Comparison of ENCODE assay signal across 18 mouse cellular contexts in the genomic region with DNA sequence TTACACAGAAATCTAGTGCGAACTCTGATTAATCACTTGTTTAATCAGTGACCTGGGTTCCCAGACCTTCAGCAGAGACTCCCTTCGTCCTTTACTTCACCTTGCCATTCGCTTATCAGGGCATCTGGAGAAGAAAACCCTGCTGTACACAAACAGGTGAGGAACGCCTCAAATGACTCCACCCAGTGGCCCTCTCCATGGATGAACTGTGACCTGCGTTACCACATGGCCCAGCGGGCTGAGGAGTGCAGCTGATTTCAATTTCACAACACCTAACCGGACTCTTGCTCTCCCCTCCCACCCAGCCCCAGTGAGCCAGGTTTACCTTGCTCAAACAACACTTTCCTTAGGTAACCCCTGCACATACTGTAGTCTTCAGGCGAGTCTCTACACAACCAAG. TPM values are rescaled to one million over a fixed set of nuclear protein-coding genes. Genes with fewer than 3 reads are reported as not detected.
A peak's percentile ranks its signal among the peaks of the same experiment; 100 is the strongest.
DNase-seq lines count a peak whose midpoint lies in the region; ATAC-seq and TF ChIP-seq lines count a peak whose summit lies in the region.
"Had no signal": no experiment of that assay in that cellular context is flagged by ENCODE, and none has a peak within 500 bp of the region (broad histone marks: within the 10 kb centered on the region; RNA-seq: fewer than 3 reads in every experiment).

No protein-coding gene starts in this region.

- H3K9me3 ChIP-seq in forebrain, embryonic 11.5 days (ENCODE audit: control insufficient read depth, low read length) = no peaks in the 10 kb centered on the region
- H3K9me3 ChIP-seq in forebrain, postnatal 0 days (ENCODE audit: low read length) = no peaks in the 10 kb centered on the region
- H3K9me3 ChIP-seq in intestine, embryonic 16.5 days (ENCODE audit: control insufficient read depth, low read length) = no peaks in the 10 kb centered on the region
- H3K9me3 ChIP-seq: hindbrain, embryonic 12.5 days; midbrain, embryonic 12.5 days; neural tube, embryonic 15.5 days had no signal

- H3K27ac ChIP-seq in forebrain, embryonic 11.5 days (ENCODE audit: low read depth, low read length) = no peak overlapping the region
- no peak overlapping the region for H3K27ac ChIP-seq in forebrain, postnatal 0 days (ENCODE audit: low read depth, low read length)
- H3K27ac ChIP-seq in intestine, embryonic 16.5 days (ENCODE audit: low read length) = no peak overlapping the region
- H3K27ac ChIP-seq in liver, adult 2 months (replicated peaks; ENCODE audit: insufficient read depth, low read depth, low read length) = peak overlapping the region; percentile 80
- peak overlapping the region; percentile 74 for H3K27ac ChIP-seq in small intestine, adult 2 months (ENCODE audit: insufficient read depth, low read depth, low read length)
- H3K27ac ChIP-seq: hindbrain, embryonic 12.5 days; midbrain, embryonic 12.5 days; neural tube, embryonic 15.5 days had no signal

- no peaks in the 10 kb centered on the region for H3K27me3 ChIP-seq in forebrain, embryonic 11.5 days (ENCODE audit: control insufficient read depth, insufficient read depth, low read length)
- H3K27me3 ChIP-seq in forebrain, postnatal 0 days (ENCODE audit: insufficient read depth, low read length) = no peaks in the 10 kb centered on the region
- H3K27me3 ChIP-seq in intestine, embryonic 16.5 days (replicated peaks; ENCODE audit: control insufficient read depth, insufficient read depth, low read length) = no peaks in the 10 kb centered on the region
- no peaks in the 10 kb centered on the region for H3K27me3 ChIP-seq in liver, adult 2 months (ENCODE audit: control insufficient read depth, insufficient read depth, low read length)
- no peaks in the 10 kb centered on the region for H3K27me3 ChIP-seq in small intestine, adult 2 months (ENCODE audit: control insufficient read depth, insufficient read depth, low read length)
- H3K27me3 ChIP-seq: hindbrain, embryonic 12.5 days; midbrain, embryonic 12.5 days; neural tube, embryonic 15.5 days had no signal

- TF ChIP-seq POLR2A in liver, adult 2 months (IDR thresholded peaks at IDR 0.05; ENCODE audit: extremely low read depth, insufficient read depth, low read length) = no peak
- no peak for TF ChIP-seq POLR2A in small intestine, adult 2 months (IDR thresholded peaks at IDR 0.05; ENCODE audit: low read depth, low read length)

- DNase-seq in forebrain, embryonic 11.5 days (ENCODE audit: low spot score) = peak; percentile 33
- DNase-seq in forebrain, postnatal 0 days = no peak
- peak; percentile 97 for DNase-seq in liver, adult 2 months (ENCODE audit: extremely low read depth, low read depth, low spot score)
- DNase-seq in layer of hippocampus, postnatal 25 days (ENCODE audit: extremely low spot score in 1 of 2, low spot score in 1 of 2) = no peak
- DNase-seq in right cerebral cortex, postnatal 10 days (ENCODE audit: low spot score in 2 of 2) = no peak
- no peak for DNase-seq in lung, postnatal 14 days
- DNase-seq: adrenal gland, adult 2 months; cerebellum, adult 9-11 months; gastrocnemius, postnatal 14 days; layer of hippocampus, adult 9-11 months; thymus, adult 18-20 months had no signal

- H3K4me3 ChIP-seq in forebrain, embryonic 11.5 days (ENCODE audit: low read depth, low read length) = no peak overlapping the region
- no peak overlapping the region for H3K4me3 ChIP-seq in forebrain, postnatal 0 days (ENCODE audit: low read depth, low read length)
- no peak overlapping the region for H3K4me3 ChIP-seq in intestine, embryonic 16.5 days (ENCODE audit: low read length)
- peak overlapping the region; percentile 8; the same call in 1 of the 2 replicates for H3K4me3 ChIP-seq in liver, adult 2 months (ENCODE audit: insufficient read depth, low read depth, low read length)
- no peak overlapping the region for H3K4me3 ChIP-seq in small intestine, adult 2 months (ENCODE audit: low read depth, low read length)
- H3K4me3 ChIP-seq: hindbrain, embryonic 12.5 days; midbrain, embryonic 12.5 days; myocyte; neural tube, embryonic 15.5 days had no signal

- no peak for TF ChIP-seq CTCF in forebrain, postnatal 0 days (IDR thresholded peaks at IDR 0.05; ENCODE audit: low read depth)
- TF ChIP-seq CTCF in liver, adult 2 months (IDR thresholded peaks at IDR 0.05; ENCODE audit: low read depth, low read length) = no peak
- no peak for TF ChIP-seq CTCF in small intestine, adult 2 months (IDR thresholded peaks at IDR 0.05; ENCODE audit: extremely low read depth, insufficient read length, insufficient replicate concordance, low read depth, low read length)

- no peak for ATAC-seq in forebrain, embryonic 11.5 days (replicated peaks; ENCODE audit: low FRiP score)
- ATAC-seq in forebrain, postnatal 0 days = no peak
- ATAC-seq in intestine, embryonic 16.5 days = peak; percentile 83
- ATAC-seq: CD4-positive, CD25-positive, alpha-beta regulatory T cell, adult 4 months had no signal

- 96% methylated on average over 8 of the region's 8 CpGs for WGBS in forebrain, embryonic 11.5 days
- WGBS in forebrain, postnatal 0 days = 98% methylated on average over 8 of the region's 8 CpGs
- 75% methylated on average over 8 of the region's 8 CpGs for WGBS in intestine, embryonic 16.5 days
- WGBS in liver, adult 2 months = 29% methylated on average over 8 of the region's 8 CpGs
- 52% methylated on average over 8 of the region's 8 CpGs for WGBS in small intestine, adult 2 months

- peaks cover 3% of the 10 kb centered on the region; the same call in 1 of the 2 replicates for H3K79me2 ChIP-seq in liver, adult 2 months (ENCODE audit: control insufficient read depth, insufficient read depth, low read length)

- H3K4me2 ChIP-seq in forebrain, embryonic 11.5 days (ENCODE audit: low read depth, low read length, severe bottlenecking) = no peak overlapping the region
- no peak overlapping the region for H3K4me2 ChIP-seq in forebrain, postnatal 0 days (ENCODE audit: low read depth)
- no peak overlapping the region for H3K4me2 ChIP-seq in intestine, embryonic 16.5 days (ENCODE audit: low read depth, low read length)
- H3K4me2 ChIP-seq: hindbrain, embryonic 12.5 days; midbrain, embryonic 12.5 days; neural tube, embryonic 15.5 days had no signal

- peaks cover 2% of the 10 kb centered on the region; the same call in 1 of the 2 replicates for H3K36me3 ChIP-seq in forebrain, embryonic 11.5 days (ENCODE audit: control insufficient read depth, insufficient read depth, low read length)
- peaks cover 25% of the 10 kb centered on the region for H3K36me3 ChIP-seq in forebrain, postnatal 0 days (ENCODE audit: insufficient read depth)
- H3K36me3 ChIP-seq in intestine, embryonic 16.5 days (ENCODE audit: control insufficient read depth, insufficient read depth, low read length) = peaks cover 15% of the 10 kb centered on the region
- peaks cover 31% of the 10 kb centered on the region for H3K36me3 ChIP-seq in liver, adult 2 months (ENCODE audit: control insufficient read depth, insufficient read depth, low read length)
- H3K36me3 ChIP-seq in small intestine, adult 2 months (ENCODE audit: control insufficient read depth, insufficient read depth, low read length) = peaks cover 34% of the 10 kb centered on the region

- H3K9ac ChIP-seq in forebrain, embryonic 11.5 days (ENCODE audit: low read length) = no peak overlapping the region
- H3K9ac ChIP-seq in forebrain, postnatal 0 days = no peak overlapping the region
- no peak overlapping the region for H3K9ac ChIP-seq in intestine, embryonic 16.5 days (ENCODE audit: low read depth, low read length)
- H3K9ac ChIP-seq in liver, adult 2 months (ENCODE audit: low read depth, low read length) = no peak overlapping the region; the same call in 1 of the 2 replicates
- H3K9ac ChIP-seq: hindbrain, embryonic 12.5 days; midbrain, embryonic 12.5 days; neural tube, embryonic 15.5 days had no signal

- no peaks in the 10 kb centered on the region for H3K4me1 ChIP-seq in forebrain, embryonic 11.5 days (replicated peaks; ENCODE audit: control insufficient read depth, insufficient read depth, low read length)
- no peaks in the 10 kb centered on the region for H3K4me1 ChIP-seq in forebrain, postnatal 0 days (ENCODE audit: insufficient read depth)
- peaks cover 15% of the 10 kb centered on the region for H3K4me1 ChIP-seq in intestine, embryonic 16.5 days (ENCODE audit: control insufficient read depth, insufficient read depth, low read length)
- peaks cover 45% of the 10 kb centered on the region for H3K4me1 ChIP-seq in liver, adult 2 months (ENCODE audit: control insufficient read depth, insufficient read depth, low read length)
- H3K4me1 ChIP-seq in small intestine, adult 2 months (ENCODE audit: control insufficient read depth, insufficient read depth, insufficient read length, low read length) = peaks cover 22% of the 10 kb centered on the region; the same call in 1 of the 2 replicates

RNA-seq across cellular contexts. Expression of gene Got1, which starts 10.5 kb away (rescaled TPM):
- polyA plus RNA-seq in forebrain, embryonic 11.5 days (2014; fragmentation: Nextera tagmentation; extraction: Ambion mirVana) = 45.5 and 48.2 TPM in 2 replicates
- total RNA-seq in forebrain, postnatal 0 days (2014; rRNA removed) = 86.1 and 88.2 TPM in 2 replicates
- polyA plus RNA-seq in forebrain, postnatal 0 days (2015; fragmentation: Nextera tagmentation; extraction: Ambion mirVana) = 85.4 and 101 TPM in 2 replicates
- 70.5 and 73.4 TPM in 2 replicates for polyA plus RNA-seq in intestine, embryonic 16.5 days (2015; fragmentation: Nextera tagmentation; extraction: Ambion mirVana)
- total RNA-seq in liver, adult 2 months (2014; rRNA removed) = 206 and 278 TPM in 2 replicates
- 272 and 286 TPM in 2 replicates for polyA plus RNA-seq in liver, adult 2 months (2012; rRNA removed)
- 36.0 and 41.3 TPM in 2 replicates for polyA plus RNA-seq in small intestine, adult 2 months (2012; rRNA removed)
- total RNA-seq in layer of hippocampus, postnatal 25 days (2021) = 100 to 1,000 TPM; 310 to 324 TPM

Comparison
In these comparisons a context has a peak if more than half of its experiments do, and no peak if none do; other contexts are left out.
1. DNase-seq: peak in forebrain, embryonic 11.5 days (single experiment) and liver, adult 2 months (single experiment); none in forebrain, postnatal 0 days (single experiment), layer of hippocampus, postnatal 25 days (0 of 2), right cerebral cortex, postnatal 10 days (0 of 2) and lung, postnatal 14 days (single experiment).
2. H3K27ac ChIP-seq: peak in liver, adult 2 months (single experiment) and small intestine, adult 2 months (single experiment); none in forebrain, embryonic 11.5 days (single experiment), forebrain, postnatal 0 days (single experiment) and intestine, embryonic 16.5 days (single experiment).